Mouse (Mus musculus) left cerebral cortex, adult 18-20 months (tissue): Measurements from ENCODE around the gene Sbk1. TPM values are rescaled to one million over a fixed set of nuclear protein-coding genes. Genes with fewer than 3 reads are reported as not detected.

Experiments used
- DNase-seq, 2 experiments: peaks; one replicate each; pipeline ENCODE4 v3.0.0; 2021 to 2022; ENCODE audit warnings: low spot score in 2 of 2, mixed read lengths in 1 of 2
- total RNA-seq, 2 experiments: library from RNA; stranded (reverse); gene quantifications; 2 replicates each; pipeline ENCODE4 v1.2.3; 2021

Sbk1 gene
- total RNA-seq, 2 experiments from 2014 or later, result 77.0 to 77.5 TPM

- DNase-seq, result no peak
Measured at GRCm38 (mm10) chr7:126329907-126330645, 57.7 kb downstream of the Sbk1 start.

GRCm38 (mm10) chr7:126330693-126331092, 58.3 kb downstream of the Sbk1 start:
- DNase-seq, result no peak

GRCm38 (mm10) chr7:126332691-126333090, 60.3 kb downstream of the Sbk1 start:
- DNase-seq, result no peak

GRCm38 (mm10) chr7:126335556-126335955, 63.1 kb downstream of the Sbk1 start:
- no peak for DNase-seq

- DNase-seq, result no peak
Measured at GRCm38 (mm10) chr7:126338906-126339305, 66.5 kb downstream of the Sbk1 start.

- DNase-seq, result no peak
Measured at GRCm38 (mm10) chr7:126339521-126339971, 67.1 kb downstream of the Sbk1 start.

GRCm38 (mm10) chr7:126340206-126340618, 67.8 kb downstream of the Sbk1 start:
- DNase-seq, result no peak

- no peak for DNase-seq
Measured at GRCm38 (mm10) chr7:126340896-126341295, 68.5 kb downstream of the Sbk1 start.

Other genes starting within 250 kb of the Sbk1 start
- gene Gsg1l, start 190.2 kb upstream of the Sbk1 start, total RNA-seq, result 10 to 100 TPM; 65.7 to 75.3 TPM
- gene Xpo6, start 72.1 kb upstream of the Sbk1 start, total RNA-seq, result 10 to 100 TPM; 94.3 to 95.0 TPM
- gene Lat, start 97.0 kb downstream of the Sbk1 start, total RNA-seq, result 1 to 10 TPM; 1.5 to 1.7 TPM
- gene Spns1, start 104.8 kb downstream of the Sbk1 start, total RNA-seq, result 10 to 100 TPM; 84.7 to 85.3 TPM
- gene Nfatc2ip, start 124.1 kb downstream of the Sbk1 start, total RNA-seq, result 1 to 10 TPM; 4.5 to 5.8 TPM
- not detected for gene Cd19, start 142.3 kb downstream of the Sbk1 start, total RNA-seq
- 10 to 100 TPM; 14.0 to 14.6 TPM for gene Rabep2, start 156.1 kb downstream of the Sbk1 start, total RNA-seq
- gene Atp2a1, start 190.5 kb downstream of the Sbk1 start, total RNA-seq, result under 1 TPM; 0.12 to 0.49 TPM
- 10 to 100 TPM; 73.1 to 76.3 TPM for gene Sh2b1, start 202.8 kb downstream of the Sbk1 start, total RNA-seq
- 10 to 100 TPM; 90.5 to 94.1 TPM for gene Tufm, start 214.7 kb downstream of the Sbk1 start, total RNA-seq
- 100 to 1,000 TPM; 110 to 115 TPM for gene Atxn2l, start 230.8 kb downstream of the Sbk1 start, total RNA-seq